Mouse (Mus musculus): ENCODE data around the gene Id1. TPM values are rescaled to one million over a fixed set of nuclear protein-coding genes. Genes with fewer than 3 reads are reported as not detected.

Gene Id1
- polyA plus RNA-seq, 1 experiment: 916 TPM

DNA sequence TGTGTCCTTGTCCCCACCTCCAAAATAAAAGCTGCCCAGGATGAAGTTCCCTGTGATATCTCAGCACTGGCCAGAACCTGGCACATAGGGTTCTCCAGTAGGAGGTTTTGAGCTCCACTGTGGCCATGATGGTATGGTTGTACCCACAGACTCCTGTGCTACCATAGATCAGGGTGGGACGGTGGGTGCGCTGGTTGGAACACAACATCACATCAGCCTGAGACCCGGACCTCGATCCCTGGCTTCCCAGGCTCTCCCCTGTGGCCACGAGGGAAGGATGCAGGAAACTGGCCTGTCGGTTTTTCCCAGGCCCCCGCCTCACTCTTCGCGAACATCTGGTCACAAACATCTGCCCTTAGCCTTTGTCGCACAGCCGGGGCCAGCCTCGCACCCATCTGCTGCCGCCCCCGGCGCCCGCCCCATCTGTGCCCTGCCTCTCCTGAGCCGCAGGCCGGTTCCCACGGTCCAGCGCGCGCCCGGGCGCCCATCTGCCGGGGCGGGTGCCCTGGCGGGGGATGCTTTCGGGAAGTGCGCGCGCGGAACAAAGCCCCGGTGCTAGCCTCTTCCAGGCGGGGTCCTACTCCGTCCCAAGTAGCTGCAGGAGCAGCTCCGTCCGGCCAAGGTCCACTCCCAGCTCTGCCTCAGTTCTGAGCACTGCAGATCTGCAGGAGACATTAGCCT is 12.3 kb upstream of the Id1 start:
- peak overlapping the region; percentile 38 for H3K4me3 ChIP-seq (ENCODE audit: low read depth, low read length)
- no peak overlapping the region for H3K27ac ChIP-seq (ENCODE audit: insufficient read depth, low read depth, low read length)
- no peaks in the 10 kb centered on the region for H3K27me3 ChIP-seq (ENCODE audit: control insufficient read depth, insufficient read depth, low read length)
- H3K4me1 ChIP-seq (ENCODE audit: control insufficient read depth, insufficient read depth, insufficient read length, low read length): peaks cover 30% of the 10 kb centered on the region
- 6% methylated on average over 37 of the region's 37 CpGs for WGBS
- no peaks in the 10 kb centered on the region for H3K36me3 ChIP-seq (ENCODE audit: control insufficient read depth, insufficient read depth, low read length)
- TF ChIP-seq POLR2A (IDR thresholded peaks at IDR 0.05; ENCODE audit: low read depth, low read length) (no peak), CTCF (IDR thresholded peaks at IDR 0.05; ENCODE audit: extremely low read depth, insufficient read length, insufficient replicate concordance, low read depth, low read length) (no peak)

DNA sequence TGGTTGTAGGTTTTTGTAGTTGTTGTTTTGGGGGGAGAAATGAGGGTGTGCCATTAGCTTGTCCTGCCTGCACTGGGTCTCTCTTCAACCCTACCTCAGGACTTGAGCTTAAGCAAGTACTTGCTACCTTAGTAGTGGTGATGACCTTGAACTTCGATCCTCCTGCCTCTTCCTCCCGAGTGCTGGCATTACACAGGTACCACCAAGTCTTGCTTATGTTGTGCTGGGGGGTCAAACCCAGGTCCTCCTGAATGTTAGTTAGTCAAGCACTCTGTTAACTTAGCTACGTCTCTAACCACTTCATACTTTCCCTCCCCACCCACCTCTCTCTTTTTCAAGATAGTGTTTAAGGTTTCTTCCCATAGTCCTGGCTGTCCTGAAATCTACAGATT is 11.7 kb upstream of the Id1 start:
- Histone ChIP-seq H3K36me3 (ENCODE audit: control insufficient read depth, insufficient read depth, low read length) (no peaks in the 10 kb centered on the region), H3K4me1 (ENCODE audit: control insufficient read depth, insufficient read depth, insufficient read length, low read length) (peaks cover 35% of the 10 kb centered on the region), H3K27me3 (ENCODE audit: control insufficient read depth, insufficient read depth, low read length) (no peaks in the 10 kb centered on the region), H3K27ac (ENCODE audit: insufficient read depth, low read depth, low read length) (no peak overlapping the region), H3K4me3 (ENCODE audit: low read depth, low read length) (no peak overlapping the region; the same call in 1 of the 2 replicates)
- TF ChIP-seq CTCF (IDR thresholded peaks at IDR 0.05; ENCODE audit: extremely low read depth, insufficient read length, insufficient replicate concordance, low read depth, low read length): no peak
- TF ChIP-seq POLR2A (IDR thresholded peaks at IDR 0.05; ENCODE audit: low read depth, low read length): no peak
- 64% methylated on average over 3 of the region's 3 CpGs for WGBS

DNA sequence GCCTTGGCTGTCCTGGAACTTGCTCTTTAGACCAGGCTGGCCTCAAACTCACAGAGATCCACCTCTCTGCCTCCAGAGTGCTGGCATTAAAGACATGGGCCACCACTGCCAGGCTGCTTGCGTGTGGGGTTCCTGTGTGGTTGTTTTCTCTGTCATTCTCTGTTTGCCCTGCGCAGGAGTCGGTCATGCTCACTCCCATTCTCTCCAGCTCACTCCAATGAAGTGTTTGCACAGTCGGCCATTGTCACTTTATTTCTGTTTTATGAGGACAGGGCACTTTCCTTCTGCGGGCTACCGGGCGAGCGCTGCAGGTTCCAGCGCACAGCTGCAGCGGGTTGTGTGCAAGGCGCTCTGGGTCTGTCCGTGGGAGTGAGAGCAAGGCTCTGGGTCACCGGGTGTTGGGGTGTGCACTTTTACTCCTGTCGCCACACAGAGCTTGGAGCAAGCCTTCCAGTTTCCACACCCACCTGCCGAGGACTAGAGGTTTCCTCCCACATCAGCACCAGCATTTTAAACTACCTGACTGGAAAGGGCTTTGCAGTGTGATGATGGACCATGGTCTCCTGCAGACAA is 10.8 kb upstream of the Id1 start:
- TF ChIP-seq POLR2A (IDR thresholded peaks at IDR 0.05; ENCODE audit: low read depth, low read length) (no peak), CTCF (IDR thresholded peaks at IDR 0.05; ENCODE audit: extremely low read depth, insufficient read length, insufficient replicate concordance, low read depth, low read length) (no peak)
- Histone ChIP-seq H3K27me3 (ENCODE audit: control insufficient read depth, insufficient read depth, low read length) (no peaks in the 10 kb centered on the region), H3K4me1 (ENCODE audit: control insufficient read depth, insufficient read depth, insufficient read length, low read length) (peaks cover 43% of the 10 kb centered on the region), H3K4me3 (ENCODE audit: low read depth, low read length) (no peak overlapping the region), H3K27ac (ENCODE audit: insufficient read depth, low read depth, low read length) (no peak overlapping the region), H3K36me3 (ENCODE audit: control insufficient read depth, insufficient read depth, low read length) (no peaks in the 10 kb centered on the region)
- 43% methylated on average over 15 of the region's 15 CpGs for WGBS

DNA sequence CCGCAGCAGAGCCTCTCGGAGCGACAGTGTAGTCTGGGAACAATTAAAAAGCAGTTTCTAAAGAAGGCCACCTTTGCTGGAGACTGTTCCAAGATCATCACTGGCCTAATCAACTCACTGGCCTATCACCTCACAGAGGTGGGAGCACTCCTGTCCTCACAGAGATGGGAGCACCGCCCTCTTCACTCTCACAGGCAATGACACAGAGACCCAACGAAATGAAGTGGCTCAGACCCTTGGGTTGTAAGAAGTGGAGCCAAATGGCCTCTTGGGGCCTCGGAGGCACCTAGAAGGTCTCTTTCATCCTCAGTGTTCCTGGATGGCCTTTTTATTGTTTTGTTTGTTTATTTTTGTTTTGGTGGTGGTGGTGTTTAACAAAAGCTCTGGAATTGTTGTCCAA is 9.8 kb upstream of the Id1 start:
- H3K4me1 ChIP-seq (ENCODE audit: control insufficient read depth, insufficient read depth, insufficient read length, low read length): peaks cover 43% of the 10 kb centered on the region
- 94% methylated on average over 6 of the region's 6 CpGs for WGBS
- H3K27ac ChIP-seq (ENCODE audit: insufficient read depth, low read depth, low read length): peak overlapping the region; percentile 54; the same call in 1 of the 2 replicates
- no peaks in the 10 kb centered on the region for H3K36me3 ChIP-seq (ENCODE audit: control insufficient read depth, insufficient read depth, low read length)
- no peak for TF ChIP-seq CTCF (IDR thresholded peaks at IDR 0.05; ENCODE audit: extremely low read depth, insufficient read length, insufficient replicate concordance, low read depth, low read length)
- no peak for TF ChIP-seq POLR2A (IDR thresholded peaks at IDR 0.05; ENCODE audit: low read depth, low read length)
- no peak overlapping the region for H3K4me3 ChIP-seq (ENCODE audit: low read depth, low read length)
- H3K27me3 ChIP-seq (ENCODE audit: control insufficient read depth, insufficient read depth, low read length): no peaks in the 10 kb centered on the region

DNA sequence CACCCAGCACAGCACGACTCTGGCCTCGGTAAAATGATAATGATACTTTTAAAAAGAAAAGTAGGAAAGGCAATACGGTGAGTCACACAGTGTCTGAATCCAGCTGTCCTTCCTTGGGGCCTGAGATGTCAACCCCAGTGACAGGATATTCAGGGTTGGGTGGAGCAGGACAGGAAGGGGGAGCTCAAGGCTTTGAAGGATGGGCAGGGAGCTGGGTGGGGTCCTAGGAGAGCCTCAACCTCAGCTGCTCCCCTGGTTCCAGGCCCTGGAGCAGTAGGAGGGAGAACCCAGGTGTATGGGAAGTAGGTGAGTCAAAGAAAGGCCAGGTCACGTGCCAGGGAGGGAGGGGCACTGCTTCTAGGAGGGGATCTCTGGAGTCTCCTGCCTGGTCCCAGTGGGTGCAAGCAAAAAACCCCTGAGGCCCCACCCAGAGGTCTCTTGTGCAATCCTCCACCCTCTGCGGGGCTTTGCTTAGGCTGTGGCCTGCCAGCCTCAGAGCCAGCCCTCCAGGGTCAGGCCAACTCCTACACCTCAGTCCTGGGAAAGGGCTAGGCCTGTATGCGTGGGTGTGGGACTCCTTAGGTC is 9.2 kb upstream of the Id1 start:
- no peak for TF ChIP-seq POLR2A (IDR thresholded peaks at IDR 0.05; ENCODE audit: low read depth, low read length)
- TF ChIP-seq CTCF (IDR thresholded peaks at IDR 0.05; ENCODE audit: extremely low read depth, insufficient read length, insufficient replicate concordance, low read depth, low read length): no peak
- Histone ChIP-seq H3K4me1 (ENCODE audit: control insufficient read depth, insufficient read depth, insufficient read length, low read length) (peaks cover 43% of the 10 kb centered on the region), H3K27me3 (ENCODE audit: control insufficient read depth, insufficient read depth, low read length) (no peaks in the 10 kb centered on the region), H3K27ac (ENCODE audit: insufficient read depth, low read depth, low read length) (peak overlapping the region; percentile 54), H3K4me3 (ENCODE audit: low read depth, low read length) (no peak overlapping the region), H3K36me3 (ENCODE audit: control insufficient read depth, insufficient read depth, low read length) (no peaks in the 10 kb centered on the region)
- WGBS: 26% methylated on average over 6 of the region's 6 CpGs

DNA sequence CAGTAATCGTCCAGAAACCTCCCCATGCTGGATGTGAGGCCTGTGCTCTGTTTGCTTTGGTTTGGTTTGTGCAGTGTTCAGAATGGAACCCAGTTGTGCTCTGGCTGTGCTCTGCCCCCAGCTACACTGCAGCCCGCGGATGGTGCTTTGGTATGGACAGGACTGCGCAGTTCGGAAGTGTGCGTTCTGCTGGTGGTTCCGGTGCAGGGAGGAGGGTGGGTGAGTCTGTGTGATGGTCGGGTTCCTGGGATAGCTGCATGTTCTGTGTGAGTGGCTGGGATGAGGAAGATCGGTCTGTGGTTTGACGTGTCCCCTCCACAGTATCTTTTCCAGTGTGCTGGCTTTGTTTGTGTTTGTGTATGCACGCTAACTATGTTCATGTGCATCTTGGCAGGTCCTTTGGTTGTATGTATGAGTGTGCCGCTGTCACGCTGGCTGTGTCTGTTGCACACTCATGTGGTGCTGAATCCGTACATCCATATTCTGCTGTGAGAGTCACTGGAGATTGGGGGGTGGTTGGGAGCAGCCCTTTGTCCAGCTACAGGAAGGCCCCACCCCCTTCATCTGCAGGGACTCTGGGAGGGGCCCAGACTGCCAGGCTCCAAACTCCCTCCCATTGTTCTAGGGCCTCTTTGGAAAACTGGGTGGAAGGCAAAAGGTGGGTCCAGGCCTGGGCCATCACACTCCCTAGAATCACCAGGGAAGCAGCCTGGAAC is 8.1 kb upstream of the Id1 start:
- Histone ChIP-seq H3K27me3 (ENCODE audit: control insufficient read depth, insufficient read depth, low read length) (no peaks in the 10 kb centered on the region), H3K4me1 (ENCODE audit: control insufficient read depth, insufficient read depth, insufficient read length, low read length) (peaks cover 45% of the 10 kb centered on the region), H3K4me3 (ENCODE audit: low read depth, low read length) (no peak overlapping the region), H3K36me3 (ENCODE audit: control insufficient read depth, insufficient read depth, low read length) (no peaks in the 10 kb centered on the region), H3K27ac (ENCODE audit: insufficient read depth, low read depth, low read length) (peak overlapping the region; percentile 50)
- WGBS: 86% methylated on average over 14 of the region's 14 CpGs
- TF ChIP-seq POLR2A (IDR thresholded peaks at IDR 0.05; ENCODE audit: low read depth, low read length) (no peak), CTCF (IDR thresholded peaks at IDR 0.05; ENCODE audit: extremely low read depth, insufficient read length, insufficient replicate concordance, low read depth, low read length) (no peak)

DNA sequence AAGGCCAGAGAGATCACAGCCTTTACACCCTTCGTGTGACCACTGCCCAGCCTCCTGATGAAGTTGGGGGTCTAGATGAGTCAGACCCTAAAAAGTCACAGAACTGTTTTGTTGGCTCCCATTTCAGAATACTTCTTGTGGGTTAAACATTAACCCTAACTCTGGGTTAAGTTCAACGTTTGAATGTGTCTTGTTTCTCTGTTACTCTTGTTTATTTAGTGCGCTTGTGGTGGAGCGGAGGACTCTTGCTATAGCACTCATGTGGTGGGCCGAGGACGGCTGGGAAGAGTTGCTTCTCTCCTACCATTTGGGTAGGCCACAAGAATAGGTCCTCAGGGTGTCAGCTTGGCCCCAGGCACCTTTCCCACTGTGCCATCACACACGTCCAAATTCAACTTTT is 7.5 kb upstream of the Id1 start:
- Histone ChIP-seq H3K36me3 (ENCODE audit: control insufficient read depth, insufficient read depth, low read length) (no peaks in the 10 kb centered on the region), H3K27me3 (ENCODE audit: control insufficient read depth, insufficient read depth, low read length) (no peaks in the 10 kb centered on the region), H3K4me1 (ENCODE audit: control insufficient read depth, insufficient read depth, insufficient read length, low read length) (peaks cover 49% of the 10 kb centered on the region), H3K27ac (ENCODE audit: insufficient read depth, low read depth, low read length) (peak overlapping the region; percentile 41), H3K4me3 (ENCODE audit: low read depth, low read length) (no peak overlapping the region)
- TF ChIP-seq CTCF (IDR thresholded peaks at IDR 0.05; ENCODE audit: extremely low read depth, insufficient read length, insufficient replicate concordance, low read depth, low read length) (no peak), POLR2A (IDR thresholded peaks at IDR 0.05; ENCODE audit: low read depth, low read length) (no peak)
- 24% methylated on average over 7 of the region's 7 CpGs for WGBS

All from small intestine, adult 2 months (tissue).